Mouse (Mus musculus) forebrain, embryonic 13.5 days (tissue): Measurements from ENCODE around the gene Ccdc85c. TPM values are rescaled to one million over a fixed set of nuclear protein-coding genes. Genes with fewer than 3 reads are reported as not detected.

Experiments used
- ATAC-seq: fragments of 200-750 bp; cut with Nextera tagmentation; 2 replicates; pipeline ENCODE4 v1.8.0; 2017
- H3K27ac ChIP-seq: fragments of 300-500 bp; sonication (generic); 2 replicates; pipeline ENCODE4 v1.5.1; 2015; ENCODE audit warnings: inconsistent platforms, mild to moderate bottlenecking, moderate library complexity
- H3K27me3 ChIP-seq: fragments of 300-500 bp; sonication (generic); 2 replicates; pipeline ENCODE4 v1.6.1; 2015; ENCODE audit warnings: mild to moderate bottlenecking, inconsistent platforms
- H3K36me3 ChIP-seq: fragments of 300-500 bp; sonication (generic); 2 replicates; pipeline ENCODE4 v1.6.1; 2015; ENCODE audit warnings: mild to moderate bottlenecking, inconsistent platforms; ENCODE audit not compliant: poor library complexity, severe bottlenecking
- H3K4me1 ChIP-seq: fragments of 300-500 bp; sonication (generic); 2 replicates; pipeline ENCODE4 v1.6.1; 2015; ENCODE audit warnings: inconsistent platforms
- H3K4me2 ChIP-seq: fragments of 300-500 bp; sonication (generic); 2 replicates; pipeline ENCODE4 v1.6.1; 2015; ENCODE audit warnings: inconsistent platforms, mild to moderate bottlenecking, moderate library complexity
- H3K4me3 ChIP-seq: fragments of 300-500 bp; sonication (generic); 2 replicates; pipeline ENCODE4 v1.5.1; 2015; ENCODE audit warnings: mild to moderate bottlenecking, inconsistent platforms
- H3K9ac ChIP-seq: fragments of 300-500 bp; sonication (generic); 2 replicates; pipeline ENCODE4 v1.6.1; 2015; ENCODE audit warnings: mild to moderate bottlenecking, inconsistent platforms
- H3K9me3 ChIP-seq: fragments of 300-500 bp; sonication (generic); replicated peaks from 2 replicates; pipeline ENCODE4 v1.6.1; 2016; ENCODE audit warnings: inconsistent platforms
- WGBS: fragments of 180-500 bp; shearing (Covaris S2); methylation state at CpG from one replicate; pipeline ENCODE4 v1.1.7; 2015; 5-methylcytosine and 5-hydroxymethylcytosine counted together
- polyA plus RNA-seq: library from polyadenylated mRNA; unstranded; fragments of >200 nt; fragmentation: Nextera tagmentation; extraction: Ambion mirVana; gene quantifications from 2 replicates; pipeline ENCODE4 v1.2.1, GENCODE M21; 2015

Ccdc85c gene
- polyA plus RNA-seq, 1 experiment from 2014 or later: 17.4 TPM

DNA sequence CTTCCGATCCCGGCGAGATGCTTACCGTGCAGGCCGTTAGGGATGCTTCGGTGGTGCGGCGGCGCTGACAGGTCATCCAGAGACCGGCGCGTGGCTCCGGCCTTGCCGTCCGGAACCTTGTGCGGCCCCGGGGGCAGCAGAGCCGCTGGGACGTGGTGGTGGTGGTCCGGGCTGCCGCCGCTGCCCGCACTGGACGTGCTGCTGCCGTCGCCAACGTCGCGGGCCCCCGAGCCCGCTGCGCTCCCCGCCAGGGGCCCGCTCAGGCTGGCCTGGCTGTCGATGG is 971 bp downstream of the Ccdc85c start:
- Histone ChIP-seq H3K27ac (peak overlapping the region; percentile 78; the same call in 1 of the 2 replicates), H3K4me1 (peaks cover 79% of the 10 kb centered on the region)

DNA sequence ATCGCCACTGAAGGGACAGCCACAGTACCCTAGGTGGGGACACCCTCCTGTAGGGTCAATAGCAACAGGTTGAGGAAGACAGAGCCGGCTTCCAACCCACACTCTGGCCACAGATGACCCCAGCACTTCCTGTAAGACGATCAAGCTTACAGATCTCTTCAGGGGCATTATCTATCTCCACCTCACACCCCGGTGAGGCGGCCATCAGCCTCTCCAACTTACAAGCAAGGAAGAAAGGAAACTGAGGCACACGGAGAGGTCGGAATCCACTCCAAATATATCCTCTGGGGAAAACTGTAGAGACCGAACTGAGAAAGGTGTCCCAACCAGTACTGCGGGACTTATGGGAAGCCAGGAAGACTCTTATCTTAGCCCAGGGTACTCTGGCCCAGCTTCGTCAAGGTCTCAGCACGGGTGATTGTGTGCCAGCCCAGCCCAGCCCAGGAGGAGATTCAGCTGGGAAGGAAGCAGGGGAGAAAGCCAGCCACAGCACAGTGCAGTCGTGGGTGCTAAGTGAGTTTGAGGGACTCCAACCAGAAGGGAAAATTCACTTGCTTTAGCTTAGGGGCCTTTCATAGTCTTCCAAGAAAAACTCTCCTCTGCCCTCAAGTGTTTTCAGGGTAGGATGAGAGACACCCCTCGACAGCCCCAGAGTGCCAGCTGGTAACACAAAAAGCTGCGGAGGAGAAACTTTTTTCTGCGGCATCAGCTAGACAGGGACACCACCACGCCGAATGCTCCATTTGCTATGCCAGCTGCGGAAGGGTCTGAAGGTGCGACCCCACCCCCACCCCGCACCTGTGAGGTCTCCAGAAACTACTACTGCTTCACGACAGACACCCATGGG is 1.5 kb downstream of the Ccdc85c start:
- Histone ChIP-seq H3K4me3 (peak overlapping the region; percentile 81), H3K4me1 (peaks cover 80% of the 10 kb centered on the region), H3K9ac (peak overlapping the region; percentile 93), H3K4me2 (peak overlapping the region; percentile 96), H3K36me3 (peaks cover 7% of the 10 kb centered on the region; the same call in 1 of the 2 replicates), H3K27ac (no peak overlapping the region; the same call in 1 of the 2 replicates), H3K27me3 (no peaks in the 10 kb centered on the region), H3K9me3 (no peaks in the 10 kb centered on the region)
- ATAC-seq: no peak
- WGBS: 4% methylated on average over 21 of the region's 21 CpGs

More for the DNA sequence above, 971 bp downstream of the Ccdc85c start:
- under 1% methylated on average over 19 of the region's 35 CpGs for WGBS
- Histone ChIP-seq H3K27me3 (no peaks in the 10 kb centered on the region), H3K9ac (peak overlapping the region; percentile 93), H3K4me2 (peak overlapping the region; percentile 96), H3K4me3 (peak overlapping the region; percentile 81), H3K9me3 (no peaks in the 10 kb centered on the region), H3K36me3 (peaks cover 7% of the 10 kb centered on the region; the same call in 1 of the 2 replicates)
- ATAC-seq: no peak

- WGBS: 52% methylated on average over 7 of the region's 7 CpGs
- Histone ChIP-seq H3K4me2 (peak overlapping the region; percentile 96), H3K9me3 (no peaks in the 10 kb centered on the region), H3K36me3 (peaks cover 7% of the 10 kb centered on the region; the same call in 1 of the 2 replicates), H3K4me1 (peaks cover 75% of the 10 kb centered on the region), H3K4me3 (peak overlapping the region; percentile 81), H3K27ac (peak overlapping the region; percentile 31; the same call in 1 of the 2 replicates), H3K27me3 (no peaks in the 10 kb centered on the region), H3K9ac (peak overlapping the region; percentile 93)
- no peak for ATAC-seq
Observed at GRCm38 (mm10) chr12:108272143-108272635, 3.0 kb downstream of the Ccdc85c start.

DNA sequence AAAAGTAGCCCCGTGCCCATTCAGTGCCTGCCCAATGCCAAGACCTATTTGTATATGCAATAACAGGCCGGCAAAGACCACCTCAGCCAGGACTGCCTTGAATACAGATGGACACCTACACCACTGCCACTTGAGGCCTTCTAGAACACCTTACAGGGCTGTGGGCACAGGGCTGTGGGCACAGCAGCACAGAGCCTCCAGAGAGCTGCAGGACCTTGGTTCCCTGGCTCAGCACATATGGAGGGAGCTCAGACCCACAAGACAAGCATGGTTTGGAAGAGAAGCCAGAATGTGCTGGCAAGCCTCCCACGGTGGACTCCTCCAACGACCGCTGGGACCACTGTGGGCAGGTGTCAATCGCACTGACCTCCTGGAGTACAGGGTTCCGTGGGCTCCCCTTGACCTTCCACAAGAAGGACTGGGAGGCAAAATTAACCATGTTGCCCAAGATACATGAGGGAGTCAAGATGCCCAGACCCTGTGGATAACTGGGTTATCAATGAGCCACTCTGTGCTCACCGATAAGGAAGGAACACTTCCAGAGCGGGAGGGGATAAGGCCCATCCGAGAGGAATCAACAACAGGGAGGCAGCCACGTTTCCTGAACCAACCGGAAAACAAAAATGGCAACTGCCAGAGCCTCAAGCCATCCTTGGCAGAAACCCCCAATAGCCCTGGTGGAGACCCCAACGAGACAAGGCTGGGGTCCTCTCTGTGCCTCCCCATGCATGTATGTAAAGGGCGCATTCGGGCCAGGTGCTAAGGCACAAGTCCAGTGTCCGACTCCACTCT is 3.7 kb downstream of the Ccdc85c start:
- peak overlapping the region; percentile 96 for H3K4me2 ChIP-seq
- H3K27ac ChIP-seq: peak overlapping the region; percentile 44; the same call in 1 of the 2 replicates
- no peak for ATAC-seq
- peak overlapping the region; percentile 93 for H3K9ac ChIP-seq
- peaks cover 7% of the 10 kb centered on the region; the same call in 1 of the 2 replicates for H3K36me3 ChIP-seq
- H3K9me3 ChIP-seq: no peaks in the 10 kb centered on the region
- no peaks in the 10 kb centered on the region for H3K27me3 ChIP-seq
- peaks cover 75% of the 10 kb centered on the region for H3K4me1 ChIP-seq
- peak overlapping the region; percentile 81 for H3K4me3 ChIP-seq
- WGBS: 74% methylated on average over 16 of the region's 16 CpGs

- no peak overlapping the region for H3K4me3 ChIP-seq
- H3K9ac ChIP-seq: peak overlapping the region; percentile 43
- H3K4me1 ChIP-seq: peaks cover 84% of the 10 kb centered on the region
Observed at GRCm38 (mm10) chr12:108270240-108270919, 4.8 kb downstream of the Ccdc85c start.

DNA sequence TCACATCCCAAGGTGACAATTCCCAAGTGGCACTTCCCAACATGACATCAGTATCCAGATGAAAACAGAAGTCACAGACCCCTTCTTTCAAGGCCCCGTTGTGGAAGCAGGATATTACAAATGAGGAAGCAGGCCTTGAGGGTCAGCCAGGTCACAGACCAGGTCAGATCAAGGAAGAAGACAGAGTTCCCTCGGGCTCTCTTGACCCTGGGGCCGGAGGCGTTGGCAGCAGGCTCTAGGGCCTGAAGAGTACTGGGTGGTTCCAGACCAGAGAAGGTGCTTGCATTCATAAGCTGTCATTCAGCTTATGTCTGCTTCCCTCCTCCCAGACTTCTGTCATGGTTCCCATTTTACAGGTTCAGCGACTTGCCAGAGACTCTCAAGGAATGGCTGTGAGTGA is 5.5 kb downstream of the Ccdc85c start:
- Histone ChIP-seq H3K4me2 (no peak overlapping the region), H3K9ac (0 out of 2 replicates have a peak overlapping the region, but pooled peaks have one; percentile 12), H3K9me3 (no peaks in the 10 kb centered on the region), H3K4me1 (peaks cover 91% of the 10 kb centered on the region), H3K4me3 (no peak overlapping the region), H3K27me3 (no peaks in the 10 kb centered on the region), H3K36me3 (peaks cover 7% of the 10 kb centered on the region; the same call in 1 of the 2 replicates), H3K27ac (no peak overlapping the region)
- WGBS: 89% methylated on average over 5 of the region's 5 CpGs
- no peak for ATAC-seq

More at GRCm38 (mm10) chr12:108270240-108270919, 4.8 kb downstream of the Ccdc85c start:
- 43% methylated on average over 12 of the region's 13 CpGs for WGBS
- Histone ChIP-seq H3K27ac (peak overlapping the region; percentile 35; the same call in 1 of the 2 replicates), H3K36me3 (peaks cover 7% of the 10 kb centered on the region; the same call in 1 of the 2 replicates), H3K4me2 (peak overlapping the region; percentile 96), H3K27me3 (no peaks in the 10 kb centered on the region), H3K9me3 (no peaks in the 10 kb centered on the region)
- no peak for ATAC-seq

DNA sequence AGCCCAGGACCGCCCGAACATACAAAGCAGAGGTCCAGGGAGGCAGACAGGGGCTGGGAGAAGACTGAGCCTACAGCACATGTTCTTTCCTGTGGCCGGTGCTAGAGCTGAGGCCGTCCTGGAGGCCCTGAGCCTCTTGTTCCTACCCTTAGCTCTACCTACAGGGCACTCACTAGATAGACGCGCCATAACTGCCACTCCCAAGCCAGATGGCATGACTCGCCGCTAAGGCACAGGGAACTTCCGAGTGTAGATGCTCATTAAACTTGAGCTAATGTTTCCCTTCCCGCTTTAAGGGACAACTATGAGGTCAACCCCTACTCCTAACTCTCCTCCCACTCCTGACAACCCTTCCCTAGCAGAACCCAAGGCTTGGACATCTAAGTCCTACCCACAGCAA is 6.3 kb downstream of the Ccdc85c start:
- Histone ChIP-seq H3K9me3 (no peaks in the 10 kb centered on the region), H3K27me3 (no peaks in the 10 kb centered on the region), H3K4me3 (no peak overlapping the region), H3K36me3 (peaks cover 7% of the 10 kb centered on the region; the same call in 1 of the 2 replicates), H3K4me1 (peaks cover 92% of the 10 kb centered on the region), H3K27ac (no peak overlapping the region), H3K9ac (no peak overlapping the region), H3K4me2 (no peak overlapping the region)
- WGBS: 91% methylated on average over 10 of the region's 10 CpGs
- ATAC-seq: no peak

- H3K9ac ChIP-seq: no peak overlapping the region
- H3K36me3 ChIP-seq: peaks cover 7% of the 10 kb centered on the region; the same call in 1 of the 2 replicates
- no peak for ATAC-seq
- peaks cover 89% of the 10 kb centered on the region for H3K4me1 ChIP-seq
- no peak overlapping the region for H3K27ac ChIP-seq
- H3K4me2 ChIP-seq: no peak overlapping the region
- H3K27me3 ChIP-seq: no peaks in the 10 kb centered on the region
- no peak overlapping the region for H3K4me3 ChIP-seq
- WGBS: 85% methylated on average over 7 of the region's 7 CpGs
- H3K9me3 ChIP-seq: no peaks in the 10 kb centered on the region
Observed at GRCm38 (mm10) chr12:108267653-108268052, 7.6 kb downstream of the Ccdc85c start.

DNA sequence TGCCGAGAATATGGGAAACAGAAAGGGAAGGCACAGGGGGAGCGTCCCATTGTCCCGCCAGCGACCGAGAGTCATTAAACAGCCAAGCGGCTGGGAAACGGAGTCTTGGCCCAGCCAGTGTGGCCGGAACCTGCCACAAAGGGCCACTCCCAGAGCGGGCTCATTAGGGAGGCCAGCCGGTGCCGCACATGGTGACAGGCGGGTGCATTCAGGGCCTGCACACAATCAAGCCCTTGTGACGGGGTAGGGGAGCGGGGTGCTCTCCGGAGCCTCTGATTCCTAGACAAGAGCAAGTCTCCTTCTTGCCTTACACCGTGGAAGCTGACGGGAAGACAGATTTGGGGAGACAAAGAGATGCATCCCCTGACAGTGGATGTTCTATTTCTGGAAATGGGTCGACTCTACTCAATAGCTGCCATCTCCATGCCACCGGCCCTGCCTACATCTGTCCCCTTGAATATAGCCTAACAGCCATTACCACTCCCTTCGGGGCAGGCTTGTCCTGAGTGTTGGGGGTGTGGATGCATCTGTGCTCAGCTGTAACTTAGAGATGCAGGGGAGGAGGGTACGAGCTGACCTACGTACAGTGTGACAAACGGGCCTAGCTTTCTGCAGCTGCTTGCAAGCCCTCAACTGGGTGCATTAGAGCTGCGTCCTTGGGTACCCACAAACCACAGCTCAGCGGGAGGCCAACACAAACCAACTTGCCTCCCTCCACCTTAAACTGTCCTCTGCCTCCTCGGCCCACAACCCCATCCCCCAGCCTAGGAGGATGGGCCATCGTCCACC is 9.2 kb downstream of the Ccdc85c start:
- peak overlapping the region; percentile 59 for H3K9ac ChIP-seq
- ATAC-seq: peak; percentile 86
- WGBS: 3% methylated on average over 27 of the region's 27 CpGs
- H3K36me3 ChIP-seq: peaks cover 7% of the 10 kb centered on the region; the same call in 1 of the 2 replicates
- H3K27ac ChIP-seq: peak overlapping the region; percentile 90
- peaks cover 84% of the 10 kb centered on the region for H3K4me1 ChIP-seq
- peak overlapping the region; percentile 17 for H3K4me3 ChIP-seq
- H3K27me3 ChIP-seq: no peaks in the 10 kb centered on the region
- no peaks in the 10 kb centered on the region for H3K9me3 ChIP-seq
- peak overlapping the region; percentile 56 for H3K4me2 ChIP-seq

GRCm38 (mm10) chr12:108264918-108265317 is 10.3 kb downstream of the Ccdc85c start:
- ATAC-seq: no peak
- Histone ChIP-seq H3K9ac (0 out of 2 replicates have a peak overlapping the region, but pooled peaks have one; percentile 59), H3K4me1 (peaks cover 76% of the 10 kb centered on the region), H3K4me3 (no peak overlapping the region), H3K27me3 (no peaks in the 10 kb centered on the region), H3K4me2 (no peak overlapping the region), H3K36me3 (peaks cover 6% of the 10 kb centered on the region; the same call in 1 of the 2 replicates), H3K9me3 (no peaks in the 10 kb centered on the region), H3K27ac (no peak overlapping the region)
- 73% methylated on average over 7 of the region's 7 CpGs for WGBS

- Histone ChIP-seq H3K27ac (no peak overlapping the region; the same call in 1 of the 2 replicates), H3K9me3 (no peaks in the 10 kb centered on the region), H3K4me1 (peaks cover 71% of the 10 kb centered on the region), H3K9ac (no peak overlapping the region), H3K36me3 (no peaks in the 10 kb centered on the region), H3K27me3 (no peaks in the 10 kb centered on the region), H3K4me3 (no peak overlapping the region), H3K4me2 (no peak overlapping the region)
- no peak for ATAC-seq
- 84% methylated on average over 12 of the region's 12 CpGs for WGBS
Observed at GRCm38 (mm10) chr12:108260950-108261349, 14.3 kb downstream of the Ccdc85c start.
